Mouse (Mus musculus) midbrain, embryonic 14.5 days (tissue): Measurements from ENCODE around the gene Chkb. TPM values are rescaled to one million over a fixed set of nuclear protein-coding genes. Genes with fewer than 3 reads are reported as not detected.

Experiments used
- ATAC-seq: fragments of 200-750 bp; cut with Nextera tagmentation; 2 replicates; pipeline ENCODE4 v1.8.0; 2017; ENCODE audit warnings: moderate number of reproducible peaks, moderate library complexity; ENCODE audit not compliant: low FRiP score, low TSS enrichment
- DNase-seq: peaks from one replicate; pipeline ENCODE4 v3.0.0-alpha.2; 2015
- H3K27ac ChIP-seq: fragments of 300-500 bp; sonication (generic); replicated peaks from 2 replicates; pipeline ENCODE4 v1.5.1; 2014; ENCODE audit warnings: mild to moderate bottlenecking, low read depth, low read length, moderate library complexity
- H3K27me3 ChIP-seq: fragments of 300-500 bp; sonication (generic); 2 replicates; pipeline ENCODE4 v1.6.1; 2014; ENCODE audit warnings: low read length, control low read depth, mixed read lengths; ENCODE audit not compliant: control insufficient read depth, insufficient read depth
- H3K36me3 ChIP-seq: fragments of 300-500 bp; sonication (generic); 2 replicates; pipeline ENCODE4 v1.6.1; 2014; ENCODE audit warnings: low read length, control low read depth; ENCODE audit not compliant: control insufficient read depth, insufficient read depth
- H3K4me1 ChIP-seq: fragments of 300-500 bp; sonication (generic); 2 replicates; pipeline ENCODE4 v1.6.1; 2014; ENCODE audit warnings: mild to moderate bottlenecking, antibody characterized with exemption, low read length, control low read depth; ENCODE audit not compliant: control insufficient read depth, insufficient read depth
- H3K4me2 ChIP-seq: fragments of 300-500 bp; sonication (generic); 2 replicates; pipeline ENCODE4 v1.6.1; 2014; ENCODE audit warnings: mild to moderate bottlenecking, low read length, moderate library complexity
- H3K4me3 ChIP-seq: fragments of 300-500 bp; sonication (generic); replicated peaks from 2 replicates; pipeline ENCODE4 v1.5.1; 2014; ENCODE audit warnings: low read depth, low read length
- H3K9ac ChIP-seq: fragments of 300-500 bp; sonication (generic); replicated peaks from 2 replicates; pipeline ENCODE4 v1.6.1; 2014; ENCODE audit warnings: mild to moderate bottlenecking, low read length, moderate library complexity
- H3K9me3 ChIP-seq: fragments of 300-500 bp; sonication (generic); 2 replicates; pipeline ENCODE4 v1.6.1; 2016; ENCODE audit warnings: low read length, control low read depth, mixed read lengths; ENCODE audit not compliant: control insufficient read depth
- WGBS: fragments of 180-500 bp; shearing (Covaris S2); extraction: QIAGEN DNeasy Blood & Tissue Kit; methylation state at CpG from one replicate; pipeline ENCODE4 v1.1.7; 2014; 5-methylcytosine and 5-hydroxymethylcytosine counted together
- polyA plus RNA-seq: library from polyadenylated mRNA; unstranded; fragments of >200 nt; fragmentation: Nextera tagmentation; extraction: Ambion mirVana; gene quantifications from 2 replicates; pipeline ENCODE4 v1.2.1, GENCODE M21; 2014

Chkb gene
- polyA plus RNA-seq, 1 experiment from 2014 or later = 76.3 TPM

GRCm38 (mm10) chr15:89377362-89377761 is 52.3 kb downstream of the Chkb start:
- no peak for DNase-seq
- H3K4me2 ChIP-seq = no peak overlapping the region
- no peak for ATAC-seq

GRCm38 (mm10) chr15:89376957-89377356 is 52.8 kb downstream of the Chkb start, which contains the start of gene Tymp:
Gene Tymp (minus strand): TSS chr15:89377039.
- Histone ChIP-seq H3K27ac (no peak within 1 kb of the TSS), H3K36me3 (peaks cover 8% of the 10 kb centered on the region), H3K4me3 (no peak within 1 kb of the TSS), H3K9me3 (no peaks in the 10 kb centered on the region), H3K4me1 (peaks cover 19% of the 10 kb centered on the region), H3K9ac (no peak within 1 kb of the TSS), H3K4me2 (no peak within 1 kb of the TSS), H3K27me3 (peaks cover 42% of the 10 kb centered on the region)
- no peak for ATAC-seq
- 24% methylated on average over 16 of the region's 16 CpGs for WGBS
- no peak for DNase-seq

More at GRCm38 (mm10) chr15:89377362-89377761, 52.3 kb downstream of the Chkb start:
- H3K4me1 ChIP-seq = peaks cover 19% of the 10 kb centered on the region
- peaks cover 42% of the 10 kb centered on the region for H3K27me3 ChIP-seq
- H3K36me3 ChIP-seq = peaks cover 4% of the 10 kb centered on the region
- no peak overlapping the region for H3K9ac ChIP-seq
- no peaks in the 10 kb centered on the region for H3K9me3 ChIP-seq
- WGBS = 6% methylated on average over 18 of the region's 18 CpGs
- H3K27ac ChIP-seq = no peak overlapping the region
- no peak overlapping the region for H3K4me3 ChIP-seq

Other genes with a start within 250 kb of the Chkb start
- gene Plxnb2, start 249.1 kb downstream of the Chkb start, polyA plus RNA-seq = 86.4 and 107 TPM in 2 replicates
- 85.2 and 117 TPM in 2 replicates for gene Dennd6b, start 233.4 kb downstream of the Chkb start, polyA plus RNA-seq
- 88.6 and 90.0 TPM in 2 replicates for gene Ppp6r2, start 218.4 kb downstream of the Chkb start, polyA plus RNA-seq
- 103 and 109 TPM in 2 replicates for gene Sbf1, start 114.6 kb downstream of the Chkb start, polyA plus RNA-seq
- gene Adm2, start 107.2 kb downstream of the Chkb start, polyA plus RNA-seq = not detected in 2 replicates
- not detected in 2 replicates for gene Miox, start 95.5 kb downstream of the Chkb start, polyA plus RNA-seq
- gene Lmf2, start 74.2 kb downstream of the Chkb start, polyA plus RNA-seq = 18.3 and 23.9 TPM in 2 replicates
- gene Ncaph2, start 74.2 kb downstream of the Chkb start, polyA plus RNA-seq = 106 and 111 TPM in 2 replicates
- 12.2 and 20.7 TPM in 2 replicates for gene Sco2, start 56.1 kb downstream of the Chkb start, polyA plus RNA-seq
- 2.7 and 3.0 TPM in 2 replicates for gene Tymp, start 52.9 kb downstream of the Chkb start, polyA plus RNA-seq
- gene Odf3b, start 50.6 kb downstream of the Chkb start, polyA plus RNA-seq = 0.74 and 0.82 TPM in 2 replicates
- gene Klhdc7b, start 45.0 kb downstream of the Chkb start, polyA plus RNA-seq = 0.08 TPM in 1 of 2 replicates, not detected in the other
- gene Syce3, start 19.4 kb downstream of the Chkb start, polyA plus RNA-seq = not detected in 2 replicates
- gene Cpt1b, start 4.0 kb downstream of the Chkb start, polyA plus RNA-seq = 0.97 and 1.5 TPM in 2 replicates
- gene C730034F03Rik, start 319 bp downstream of the Chkb start, polyA plus RNA-seq = 3.5 and 4.6 TPM in 2 replicates
- not detected in 2 replicates for gene Gm44502, start 212 bp downstream of the Chkb start, polyA plus RNA-seq
- gene Mapk8ip2, start 24.0 kb upstream of the Chkb start, polyA plus RNA-seq = 57.6 and 61.6 TPM in 2 replicates
- gene Arsa, start 47.5 kb upstream of the Chkb start, polyA plus RNA-seq = 16.0 and 21.7 TPM in 2 replicates
- 9.9 and 11.5 TPM in 2 replicates for gene Shank3, start 69.7 kb upstream of the Chkb start, polyA plus RNA-seq
- 2.1 and 2.3 TPM in 2 replicates for gene Acr, start 138.4 kb upstream of the Chkb start, polyA plus RNA-seq
- 82.6 and 88.4 TPM in 2 replicates for gene Rabl2, start 162.0 kb upstream of the Chkb start, polyA plus RNA-seq